Mouse (Mus musculus) liver, embryonic 14.5 days (tissue): ENCODE measurements around the gene Ms4a6c.

ENCODE experiments used
- CTCF ChIP-seq: IDR thresholded peaks from 2 replicates; pipeline ENCODE4 v1.5.1; 2016; ENCODE audit warnings: antibody characterized with exemption, low read depth, control low read depth
- EP300 ChIP-seq: IDR thresholded peaks from 2 replicates; pipeline ENCODE4 v1.6.1; 2016; ENCODE audit warnings: antibody characterized with exemption, low read depth

DNA sequence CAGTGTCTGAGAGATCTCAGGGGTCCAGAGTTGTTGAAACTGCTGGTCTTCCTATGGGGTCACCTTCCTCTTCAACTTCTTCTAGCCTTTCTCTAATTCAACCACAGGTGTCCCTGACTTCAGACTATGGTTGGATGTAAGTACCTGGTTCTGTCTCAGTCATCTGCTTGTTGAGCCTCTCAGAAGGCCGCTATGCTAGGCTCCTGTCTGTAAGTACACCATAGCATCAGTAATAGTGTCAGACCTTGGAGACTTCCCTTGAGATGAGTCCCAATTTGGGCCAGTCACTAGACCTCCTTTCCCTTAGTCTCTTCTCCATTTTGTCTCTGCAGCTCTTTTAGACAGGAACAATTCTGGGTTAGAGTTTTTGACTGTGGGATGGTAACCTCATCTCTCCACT, 23.5 kb downstream of the Ms4a6c start:
- TF ChIP-seq CTCF (no peak), EP300 (no peak)
